Comparison of ENCODE assay signal across 16 mouse cellular contexts in genomic region chr12:26339886-26340285, GRCm38 (mm10).
"Had no signal": no experiment of that assay in that cellular context is flagged by ENCODE, and none has a peak within 500 bp of the region (broad histone marks: within the 10 kb centered on the region; RNA-seq: fewer than 3 reads in every experiment).

No protein-coding gene starts in this region.

- H3K27ac ChIP-seq: neural tube, embryonic 13.5 days; neural tube, embryonic 15.5 days; stomach, embryonic 15.5 days; stomach, postnatal 0 days had no signal

- DNase-seq: retina, postnatal 1 day; right cerebral cortex, adult 18-20 months; right cerebral cortex, postnatal 14 days; right cerebral cortex, postnatal 25 days; right cerebral cortex, postnatal 4 days; spleen, adult 18-20 months; thymus, adult 18-20 months; thymus, adult 2 months; thymus, postnatal 14 days; thymus, postnatal 25 days; thymus, postnatal 36 days; thymus, postnatal 4 days had no signal

- H3K27me3 ChIP-seq: neural tube, embryonic 13.5 days; neural tube, embryonic 15.5 days; stomach, embryonic 15.5 days had no signal

- H3K4me3 ChIP-seq: neural tube, embryonic 13.5 days; neural tube, embryonic 15.5 days; stomach, embryonic 15.5 days had no signal
